Mouse (Mus musculus) intestine, embryonic 16.5 days (tissue): ENCODE measurements around the gene 4933428M09Rik. TPM values are rescaled to one million over a fixed set of nuclear protein-coding genes. Genes with fewer than 3 reads are reported as not detected.
A peak's percentile ranks its signal among the peaks of the same experiment; 100 is the strongest.
"Not testable (repeated sequence)": the region's sequence is repeated elsewhere in the genome, so short reads cannot be mapped to it uniquely, and the experiment has no call there.

Experiments used
- ATAC-seq: fragments of 200-750 bp; cut with Nextera tagmentation; 2 replicates; pipeline ENCODE4 v1.8.0; 2017; ENCODE audit warnings: moderate TSS enrichment, moderate library complexity
- H3K27ac ChIP-seq: fragments of 300-500 bp; sonication (generic); 2 replicates; pipeline ENCODE4 v1.5.1; 2014; ENCODE audit warnings: mild to moderate bottlenecking, low read length
- H3K27me3 ChIP-seq: fragments of 300-500 bp; sonication (generic); replicated peaks from 2 replicates; pipeline ENCODE4 v1.6.1; 2014; ENCODE audit warnings: low read length, control low read depth, mixed read lengths; ENCODE audit not compliant: control insufficient read depth, insufficient read depth
- H3K36me3 ChIP-seq: fragments of 300-500 bp; sonication (generic); 2 replicates; pipeline ENCODE4 v1.6.1; 2014; ENCODE audit warnings: low read length, control low read depth; ENCODE audit not compliant: control insufficient read depth, insufficient read depth
- H3K4me1 ChIP-seq: fragments of 300-500 bp; sonication (generic); 2 replicates; pipeline ENCODE4 v1.6.1; 2014; ENCODE audit warnings: low read length, control low read depth, mixed read lengths; ENCODE audit not compliant: control insufficient read depth, insufficient read depth
- H3K4me2 ChIP-seq: fragments of 300-500 bp; sonication (generic); 2 replicates; pipeline ENCODE4 v1.6.1; 2014; ENCODE audit warnings: low read depth, low read length, control low read depth
- H3K4me3 ChIP-seq: fragments of 300-500 bp; sonication (generic); 2 replicates; pipeline ENCODE4 v1.5.1; 2014; ENCODE audit warnings: mild to moderate bottlenecking, low read length
- H3K9ac ChIP-seq: fragments of 300-500 bp; sonication (generic); 2 replicates; pipeline ENCODE4 v1.6.1; 2014; ENCODE audit warnings: low read depth, low read length
- H3K9me3 ChIP-seq: fragments of 300-500 bp; sonication (generic); 2 replicates; pipeline ENCODE4 v1.6.1; 2016; ENCODE audit warnings: low read length, control low read depth; ENCODE audit not compliant: control insufficient read depth
- WGBS: fragments of 180-500 bp; shearing (Covaris S2); extraction: QIAGEN DNeasy Blood & Tissue Kit; methylation state at CpG from one replicate; pipeline ENCODE4 v1.1.7; 2014; 5-methylcytosine and 5-hydroxymethylcytosine counted together
- polyA plus RNA-seq: library from polyadenylated mRNA; unstranded; fragments of >200 nt; fragmentation: Nextera tagmentation; extraction: Ambion mirVana; gene quantifications from 2 replicates; pipeline ENCODE4 v1.2.1, GENCODE M21; 2015

The 4933428M09Rik gene
- not detected in 2 replicates for polyA plus RNA-seq

- Histone ChIP-seq H3K4me3 (no peak within 1 kb of the TSS), H3K9ac (no peak within 1 kb of the TSS), H3K9me3 (no peaks in the 10 kb centered on the region), H3K4me2 (no peak within 1 kb of the TSS), H3K27me3 (no peaks in the 10 kb centered on the region), H3K4me1 (no peaks in the 10 kb centered on the region), H3K36me3 (no peaks in the 10 kb centered on the region), H3K27ac (no peak within 1 kb of the TSS)
- no peak for ATAC-seq
- WGBS = 84% methylated on average over 8 of the region's 8 CpGs
Measured at GRCm38 (mm10) chrX:139178928-139179327, at the start of gene 4933428M09Rik. Gene 4933428M09Rik (plus strand): TSS chrX:139179228.

GRCm38 (mm10) chrX:139134031-139134430 lies 45.0 kb upstream of the 4933428M09Rik start:
- Histone ChIP-seq H3K4me3 (no peak overlapping the region), H3K9ac (no peak overlapping the region), H3K36me3 (no peaks in the 10 kb centered on the region), H3K27ac (no peak overlapping the region), H3K9me3 (no peaks in the 10 kb centered on the region), H3K4me2 (no peak overlapping the region), H3K27me3 (no peaks in the 10 kb centered on the region), H3K4me1 (no peaks in the 10 kb centered on the region)
- ATAC-seq = no peak
- 48% methylated on average over 4 of the region's 4 CpGs for WGBS

- H3K9ac ChIP-seq, H3K36me3 ChIP-seq, H3K27ac ChIP-seq, ATAC-seq, H3K9me3 ChIP-seq, H3K4me1 ChIP-seq, H3K4me3 ChIP-seq, H3K27me3 ChIP-seq, H3K4me2 ChIP-seq: not testable (repeated sequence)
- WGBS = 94% methylated on average over 3 of the region's 3 CpGs
Measured at GRCm38 (mm10) chrX:139191506-139191905, 12.5 kb downstream of the 4933428M09Rik start.

GRCm38 (mm10) chrX:139194572-139195279 lies 15.7 kb downstream of the 4933428M09Rik start:
- Histone ChIP-seq H3K9ac (no peak overlapping the region), H3K9me3 (no peaks in the 10 kb centered on the region), H3K36me3 (no peaks in the 10 kb centered on the region)

GRCm38 (mm10) chrX:139209191-139209828 lies 30.3 kb downstream of the 4933428M09Rik start:
- peak overlapping the region; percentile 58 for H3K4me2 ChIP-seq
- H3K4me1 ChIP-seq, H3K9ac ChIP-seq, H3K27me3 ChIP-seq, H3K27ac ChIP-seq, H3K36me3 ChIP-seq, H3K4me3 ChIP-seq, H3K9me3 ChIP-seq, ATAC-seq: not testable (repeated sequence)
- 83% methylated on average over 3 of the region's 4 CpGs for WGBS

More at GRCm38 (mm10) chrX:139194572-139195279, 15.7 kb downstream of the 4933428M09Rik start:
- Histone ChIP-seq H3K4me2 (no peak overlapping the region), H3K4me1 (no peaks in the 10 kb centered on the region), H3K4me3 (no peak overlapping the region), H3K27me3 (no peaks in the 10 kb centered on the region), H3K27ac (no peak overlapping the region)
- ATAC-seq = no peak
- 36% methylated on average over 1 of the region's 1 CpGs for WGBS

- Histone ChIP-seq H3K4me1 (no peaks in the 10 kb centered on the region), H3K9ac (peak within 1 kb of the TSS; percentile 54; the same call in 1 of the 2 replicates), H3K27ac (no peak within 1 kb of the TSS), H3K36me3 (no peaks in the 10 kb centered on the region), H3K27me3 (no peaks in the 10 kb centered on the region), H3K4me2 (peak within 1 kb of the TSS; percentile 58), H3K4me3 (peak within 1 kb of the TSS; percentile 54), H3K9me3 (no peaks in the 10 kb centered on the region)
- ATAC-seq = peak; percentile 95
- WGBS = 21% methylated on average over 30 of the region's 31 CpGs
Measured at GRCm38 (mm10) chrX:139209829-139210225, 30.8 kb downstream of the 4933428M09Rik start, which contains the start of gene Mum1l1. Gene Mum1l1 (plus strand): TSS chrX:139210042.

- Histone ChIP-seq H3K27me3 (no peaks in the 10 kb centered on the region), H3K27ac (no peak overlapping the region), H3K36me3 (no peaks in the 10 kb centered on the region), H3K9ac (no peak overlapping the region), H3K9me3 (no peaks in the 10 kb centered on the region), H3K4me2 (no peak overlapping the region), H3K4me3 (no peak overlapping the region), H3K4me1 (no peaks in the 10 kb centered on the region)
- ATAC-seq = peak; percentile 72
- 53% methylated on average over 4 of the region's 4 CpGs for WGBS
Measured at GRCm38 (mm10) chrX:139214765-139215164, 35.7 kb downstream of the 4933428M09Rik start.

- Histone ChIP-seq H3K9ac (no peak overlapping the region), H3K27ac (no peak overlapping the region), H3K9me3 (no peaks in the 10 kb centered on the region), H3K4me1 (no peaks in the 10 kb centered on the region), H3K4me3 (no peak overlapping the region), H3K36me3 (no peaks in the 10 kb centered on the region), H3K4me2 (no peak overlapping the region), H3K27me3 (no peaks in the 10 kb centered on the region)
- ATAC-seq = no peak
- WGBS = 70% methylated on average over 5 of the region's 5 CpGs
Measured at GRCm38 (mm10) chrX:139216409-139216808, 37.4 kb downstream of the 4933428M09Rik start.

- H3K4me2 ChIP-seq = peak overlapping the region; percentile 40
- H3K9me3 ChIP-seq = no peaks in the 10 kb centered on the region
- no peak overlapping the region for H3K27ac ChIP-seq
- H3K4me3 ChIP-seq = peak overlapping the region; percentile 41
- no peaks in the 10 kb centered on the region for H3K27me3 ChIP-seq
- H3K9ac ChIP-seq = no peak overlapping the region
- H3K4me1 ChIP-seq = no peaks in the 10 kb centered on the region
- peak; percentile 76 for ATAC-seq
- 18% methylated on average over 22 of the region's 22 CpGs for WGBS
- no peaks in the 10 kb centered on the region for H3K36me3 ChIP-seq
Measured at GRCm38 (mm10) chrX:139216991-139217593, 38.1 kb downstream of the 4933428M09Rik start.
